Mouse (Mus musculus) spleen, adult 2 months (tissue): ENCODE results near the gene Fam169a.

ENCODE experiments used
- CTCF ChIP-seq: fragments of 200-500 bp; IDR thresholded peaks from 2 replicates; pipeline ENCODE4 v1.5.1; 2011; ENCODE audit warnings: mild to moderate bottlenecking, inconsistent platforms; ENCODE audit not compliant: insufficient read depth, insufficient read length, insufficient replicate concordance; ENCODE audit errors: extremely low read depth
- POLR2A ChIP-seq: fragments of 200-500 bp; IDR thresholded peaks from 2 replicates; pipeline ENCODE4 v1.6.1; 2011; ENCODE audit warnings: low read depth, low read length, inconsistent platforms

DNA sequence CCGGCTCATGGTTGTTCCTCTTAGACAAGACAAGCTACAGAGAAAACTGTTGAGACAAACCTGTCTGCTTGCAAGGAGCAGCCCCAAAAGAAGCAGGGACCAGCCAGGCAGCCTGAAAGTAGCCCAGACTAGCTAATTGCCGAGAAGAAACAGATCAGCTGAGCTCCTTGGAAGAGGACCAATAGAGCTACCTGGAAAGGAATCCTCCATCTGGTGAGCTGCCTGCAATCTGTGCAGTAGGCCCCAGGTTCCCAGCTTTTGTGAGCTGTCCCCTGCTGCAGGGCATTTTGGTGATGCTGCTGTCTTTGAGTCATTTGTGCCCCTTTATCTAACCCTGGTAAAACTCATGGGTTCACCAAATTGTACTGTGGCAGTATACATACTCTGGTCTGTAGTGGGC, 13.1 kb downstream of the Fam169a start:
- TF ChIP-seq POLR2A, result no peak
- TF ChIP-seq CTCF, result no peak
